Mouse (Mus musculus) testis, adult 2 months (tissue): ENCODE results near the gene Gatm.

Source experiments
- CTCF ChIP-seq: fragments of 200-500 bp; IDR thresholded peaks from 2 replicates; pipeline ENCODE4 v1.5.1; 2012; ENCODE audit warnings: low read depth, mild to moderate bottlenecking, inconsistent platforms, low read length, moderate library complexity; ENCODE audit not compliant: control insufficient read depth, insufficient read depth, insufficient replicate concordance
- POLR2A ChIP-seq: fragments of 200-500 bp; IDR thresholded peaks from 2 replicates; pipeline ENCODE4 v1.6.1; 2012; ENCODE audit warnings: low read depth, mild to moderate bottlenecking, inconsistent platforms, low read length, moderate library complexity; ENCODE audit not compliant: control insufficient read depth

GRCm38 (mm10) chr2:122599736-122600135, 11.4 kb downstream of the Gatm start:
- no peak for TF ChIP-seq POLR2A
- TF ChIP-seq CTCF = no peak
